Mouse (Mus musculus) brain, embryonic 14.5 days (tissue): ENCODE measurements around the gene Gnat3.

Experiments used
- CTCF ChIP-seq: fragments of 200-500 bp; IDR thresholded peaks from 2 replicates; pipeline ENCODE4 v1.5.1; 2012; ENCODE audit warnings: inconsistent platforms, mild to moderate bottlenecking, moderate library complexity, borderline replicate concordance; ENCODE audit not compliant: insufficient read depth, insufficient read length; ENCODE audit errors: extremely low read depth
- POLR2A ChIP-seq: fragments of 200-500 bp; IDR thresholded peaks from 2 replicates; pipeline ENCODE4 v1.6.1; 2012; ENCODE audit warnings: mild to moderate bottlenecking, inconsistent platforms, borderline replicate concordance; ENCODE audit not compliant: poor library complexity, insufficient read depth, insufficient read length, severe bottlenecking; ENCODE audit errors: extremely low read depth

DNA sequence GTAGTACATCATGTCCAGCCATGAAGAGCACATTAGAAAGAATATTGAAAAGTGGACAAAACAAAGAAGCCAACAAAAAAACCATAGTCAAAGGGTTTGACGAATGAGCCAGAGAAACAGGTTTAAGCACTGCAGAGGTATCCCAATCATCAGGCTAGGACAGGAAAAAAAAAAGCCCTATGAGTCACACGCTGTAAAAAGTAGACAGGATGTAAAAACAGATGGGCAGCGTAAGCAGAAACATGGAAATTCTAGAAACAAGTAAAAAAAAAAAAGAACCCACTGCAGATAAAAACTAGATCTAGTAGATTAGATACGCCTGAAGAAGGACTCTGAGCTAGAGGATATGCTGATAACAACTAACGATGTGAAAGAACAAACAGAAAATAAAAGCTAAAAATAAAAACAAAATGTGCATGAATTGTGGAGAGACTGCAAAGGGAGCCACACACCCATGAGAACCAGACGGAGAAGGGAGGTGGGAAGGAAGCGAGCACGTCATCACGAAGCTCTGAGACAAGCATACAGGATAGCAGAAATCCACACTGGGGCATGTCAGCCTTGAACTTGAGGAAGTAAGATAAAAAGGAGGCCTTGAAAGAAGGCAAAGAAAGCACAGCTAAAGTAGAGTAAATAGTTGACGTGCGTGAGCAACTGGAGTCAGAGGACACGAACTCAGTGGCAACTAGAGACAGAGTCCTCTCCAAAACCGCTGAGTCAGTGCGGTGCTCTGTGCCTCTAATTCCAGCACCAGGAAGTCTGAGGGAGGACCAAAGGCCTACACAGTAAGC, 73.7 kb downstream of the Gnat3 start:
- no peak for TF ChIP-seq CTCF
- TF ChIP-seq POLR2A = no peak
